Mouse (Mus musculus) urinary bladder, postnatal 36 days (tissue): ENCODE measurements around the gene Elf1.

ENCODE experiments used
- DNase-seq, 2 experiments: peaks; one replicate each; pipeline ENCODE4 v3.0.0; 2022; ENCODE audit warnings: low spot score in 2 of 2, mixed read lengths in 1 of 2

The Elf1 gene

GRCm38 (mm10) chr14:79489150-79489549 is 8.2 kb downstream of the Elf1 start:
- no peak for DNase-seq

- DNase-seq: no peak
These were observed 9.3 kb downstream of the Elf1 start for GRCm38 (mm10) chr14:79490246-79490645.

- no peak for DNase-seq
These were observed 13.4 kb downstream of the Elf1 start for GRCm38 (mm10) chr14:79494349-79494748.

GRCm38 (mm10) chr14:79499326-79499725 is 18.3 kb downstream of the Elf1 start:
- DNase-seq: no peak

- no peak for DNase-seq
These were observed 19.8 kb downstream of the Elf1 start for GRCm38 (mm10) chr14:79500756-79501155.

GRCm38 (mm10) chr14:79503371-79504075 is 22.5 kb downstream of the Elf1 start:
- peak in 1 of 2 experiments; percentile 64 for DNase-seq

- no peak for DNase-seq
These were observed 23.4 kb downstream of the Elf1 start for GRCm38 (mm10) chr14:79504246-79505006.

- DNase-seq: no peak
These were observed 25.2 kb downstream of the Elf1 start for GRCm38 (mm10) chr14:79506207-79506606.

- DNase-seq: no peak
These were observed 26.9 kb downstream of the Elf1 start for GRCm38 (mm10) chr14:79507846-79508245.

- no peak for DNase-seq
These were observed 27.8 kb downstream of the Elf1 start for GRCm38 (mm10) chr14:79508662-79509305.

GRCm38 (mm10) chr14:79511521-79511920 is 30.5 kb downstream of the Elf1 start:
- DNase-seq: no peak

GRCm38 (mm10) chr14:79513951-79514350 is 33.0 kb downstream of the Elf1 start:
- no peak for DNase-seq

GRCm38 (mm10) chr14:79515100-79515499 is 34.1 kb downstream of the Elf1 start:
- no peak for DNase-seq

GRCm38 (mm10) chr14:79515511-79516242 is 34.7 kb downstream of the Elf1 start:
- peak in 1 of 2 experiments; percentile 54 for DNase-seq

GRCm38 (mm10) chr14:79516243-79516610 is 35.2 kb downstream of the Elf1 start:
- DNase-seq: no peak

- no peak for DNase-seq
These were observed 35.8 kb downstream of the Elf1 start for GRCm38 (mm10) chr14:79516751-79517150.

- no peak for DNase-seq
These were observed 36.3 kb downstream of the Elf1 start for GRCm38 (mm10) chr14:79517185-79517740.

- no peak for DNase-seq
These were observed 37.1 kb downstream of the Elf1 start for GRCm38 (mm10) chr14:79518123-79518522.

- DNase-seq: peak in 1 of 2 experiments; percentile 34
These were observed 38.0 kb downstream of the Elf1 start for GRCm38 (mm10) chr14:79518761-79519662.

- DNase-seq: no peak
These were observed 38.6 kb downstream of the Elf1 start for GRCm38 (mm10) chr14:79519663-79519975.

GRCm38 (mm10) chr14:79520612-79521011 is 39.6 kb downstream of the Elf1 start:
- no peak for DNase-seq
